Mouse (Mus musculus) heart, embryonic 16.5 days (tissue): Measurements from ENCODE around the gene Shd. TPM values are rescaled to one million over a fixed set of nuclear protein-coding genes. Genes with fewer than 3 reads are reported as not detected.

ENCODE experiments used
- ATAC-seq: fragments of 200-750 bp; cut with Nextera tagmentation; replicated peaks from 2 replicates; pipeline ENCODE4 v1.8.0; 2017; ENCODE audit warnings: moderate number of reproducible peaks; ENCODE audit not compliant: insufficient read depth, low FRiP score; ENCODE audit errors: extremely low read depth
- H3K27ac ChIP-seq: fragments of 300-500 bp; sonication (generic); 2 replicates; pipeline ENCODE4 v1.5.1; 2014; ENCODE audit warnings: mild to moderate bottlenecking, low read length, control low read depth, moderate library complexity
- H3K27me3 ChIP-seq: fragments of 300-500 bp; sonication (generic); 2 replicates; pipeline ENCODE4 v1.6.1; 2014; ENCODE audit warnings: low read length, mixed read lengths; ENCODE audit not compliant: control insufficient read depth, insufficient read depth
- H3K36me3 ChIP-seq: fragments of 300-500 bp; sonication (generic); 2 replicates; pipeline ENCODE4 v1.6.1; 2014; ENCODE audit not compliant: control insufficient read depth, insufficient read depth
- H3K4me1 ChIP-seq: fragments of 300-500 bp; sonication (generic); 2 replicates; pipeline ENCODE4 v1.6.1; 2014; ENCODE audit warnings: low read length, mixed read lengths; ENCODE audit not compliant: control insufficient read depth, insufficient read depth
- H3K4me2 ChIP-seq: fragments of 300-500 bp; sonication (generic); 2 replicates; pipeline ENCODE4 v1.6.1; 2014; ENCODE audit warnings: low read depth, mild to moderate bottlenecking, control low read depth, low read length
- H3K4me3 ChIP-seq: fragments of 300-500 bp; sonication (generic); 2 replicates; pipeline ENCODE4 v1.5.1; 2014; ENCODE audit warnings: mild to moderate bottlenecking, control low read depth, low read length
- H3K9ac ChIP-seq: fragments of 300-500 bp; sonication (generic); 2 replicates; pipeline ENCODE4 v1.6.1; 2014; ENCODE audit warnings: low read length, control low read depth
- H3K9me3 ChIP-seq: fragments of 300-500 bp; sonication (generic); replicated peaks from 2 replicates; pipeline ENCODE4 v1.6.1; 2016; ENCODE audit warnings: low read length; ENCODE audit not compliant: control insufficient read depth
- WGBS: fragments of 180-500 bp; shearing (Covaris S2); extraction: QIAGEN DNeasy Blood & Tissue Kit; methylation state at CpG from one replicate; pipeline ENCODE4 v1.1.7; 2014; 5-methylcytosine and 5-hydroxymethylcytosine counted together
- polyA plus RNA-seq: library from polyadenylated mRNA; unstranded; fragments of >200 nt; fragmentation: Nextera tagmentation; extraction: Ambion mirVana; gene quantifications from 2 replicates; pipeline ENCODE4 v1.2.1, GENCODE M21; 2015

Shd gene
- polyA plus RNA-seq, 1 experiment from 2014 or later, result 6.9 TPM

DNA sequence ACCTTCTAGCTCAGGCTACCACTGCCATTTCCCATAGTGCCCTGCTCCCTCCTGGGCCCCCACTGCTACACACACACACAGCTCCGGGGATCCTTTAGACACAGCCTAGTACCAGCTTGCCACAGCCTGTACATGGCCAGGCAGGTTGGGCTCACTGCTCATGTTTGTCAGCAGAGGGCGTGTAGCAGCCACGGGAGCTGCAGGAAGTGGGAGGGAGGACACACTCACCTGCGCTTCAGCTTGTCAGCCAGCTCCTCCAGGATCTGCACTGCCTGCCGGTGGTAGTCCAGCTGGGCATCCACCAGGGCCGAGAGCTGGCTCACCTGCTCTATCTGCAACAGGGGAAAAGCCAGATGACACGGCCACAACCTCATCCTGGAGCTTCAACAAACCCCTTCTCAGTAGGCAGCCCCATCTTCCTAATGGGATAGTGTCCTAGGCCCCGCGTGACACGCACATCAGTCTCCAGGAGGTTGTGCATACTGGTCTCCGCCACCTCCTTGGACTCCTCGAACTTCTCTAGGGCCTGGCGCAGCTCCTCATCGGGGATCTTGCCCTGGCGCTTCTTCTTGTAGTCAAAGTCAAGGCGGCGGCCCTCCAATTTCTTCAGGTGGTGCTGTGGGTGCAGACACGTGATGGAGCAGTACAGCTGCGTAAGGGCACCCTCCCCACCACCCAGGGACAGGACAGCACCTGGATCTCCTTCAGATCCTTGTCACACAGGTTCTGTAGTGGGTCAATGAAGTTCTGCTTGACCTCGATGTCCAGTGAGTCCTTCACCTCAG is 48.3 kb downstream of the Shd start:
- Histone ChIP-seq H3K27ac (no peak overlapping the region), H3K36me3 (peaks cover 37% of the 10 kb centered on the region), H3K4me2 (no peak overlapping the region), H3K4me1 (peaks cover 11% of the 10 kb centered on the region; the same call in 1 of the 2 replicates), H3K9me3 (no peaks in the 10 kb centered on the region), H3K9ac (no peak overlapping the region), H3K4me3 (no peak overlapping the region), H3K27me3 (no peaks in the 10 kb centered on the region)
- peak; percentile 19; the same call in 1 of the 2 replicates for ATAC-seq
- 70% methylated on average over 20 of the region's 20 CpGs for WGBS

DNA sequence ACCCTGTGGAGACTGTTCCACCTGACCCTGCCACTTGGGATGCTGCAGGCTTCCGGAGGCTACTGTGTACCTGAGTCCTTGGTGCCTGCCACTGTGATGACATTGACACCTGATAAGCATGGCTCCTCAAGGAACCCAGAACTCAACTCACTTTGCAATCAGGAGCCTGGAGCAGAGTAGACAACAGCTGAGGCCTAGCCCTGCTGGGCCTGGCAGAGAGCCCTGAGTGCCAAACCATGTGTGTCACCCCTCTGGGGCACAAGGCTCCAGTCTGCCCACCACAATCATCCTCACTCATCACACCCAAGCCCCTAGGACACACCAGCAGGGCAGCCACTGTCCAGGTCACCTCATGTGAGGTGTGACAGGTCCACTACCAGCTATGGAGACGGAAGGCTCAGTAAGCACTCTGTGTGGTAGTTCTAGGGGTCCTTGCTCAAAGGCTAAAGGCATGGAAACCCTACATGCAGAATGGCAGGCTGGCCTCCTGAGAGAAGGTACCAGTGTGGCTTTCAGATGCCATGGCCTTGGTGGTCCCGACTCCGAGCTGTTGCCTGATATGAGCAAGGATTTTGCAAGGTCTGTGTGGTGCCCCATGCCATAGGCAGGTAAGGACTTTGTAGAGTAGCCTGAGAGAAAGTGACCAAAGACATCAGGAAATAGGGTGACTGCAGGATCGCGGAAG is 50.3 kb downstream of the Shd start:
- no peak for ATAC-seq
- Histone ChIP-seq H3K36me3 (peaks cover 26% of the 10 kb centered on the region), H3K9ac (no peak overlapping the region), H3K27ac (no peak overlapping the region), H3K9me3 (no peaks in the 10 kb centered on the region), H3K4me2 (no peak overlapping the region), H3K4me1 (peaks cover 26% of the 10 kb centered on the region), H3K4me3 (no peak overlapping the region), H3K27me3 (no peaks in the 10 kb centered on the region)
- WGBS, result 84% methylated on average over 6 of the region's 6 CpGs

DNA sequence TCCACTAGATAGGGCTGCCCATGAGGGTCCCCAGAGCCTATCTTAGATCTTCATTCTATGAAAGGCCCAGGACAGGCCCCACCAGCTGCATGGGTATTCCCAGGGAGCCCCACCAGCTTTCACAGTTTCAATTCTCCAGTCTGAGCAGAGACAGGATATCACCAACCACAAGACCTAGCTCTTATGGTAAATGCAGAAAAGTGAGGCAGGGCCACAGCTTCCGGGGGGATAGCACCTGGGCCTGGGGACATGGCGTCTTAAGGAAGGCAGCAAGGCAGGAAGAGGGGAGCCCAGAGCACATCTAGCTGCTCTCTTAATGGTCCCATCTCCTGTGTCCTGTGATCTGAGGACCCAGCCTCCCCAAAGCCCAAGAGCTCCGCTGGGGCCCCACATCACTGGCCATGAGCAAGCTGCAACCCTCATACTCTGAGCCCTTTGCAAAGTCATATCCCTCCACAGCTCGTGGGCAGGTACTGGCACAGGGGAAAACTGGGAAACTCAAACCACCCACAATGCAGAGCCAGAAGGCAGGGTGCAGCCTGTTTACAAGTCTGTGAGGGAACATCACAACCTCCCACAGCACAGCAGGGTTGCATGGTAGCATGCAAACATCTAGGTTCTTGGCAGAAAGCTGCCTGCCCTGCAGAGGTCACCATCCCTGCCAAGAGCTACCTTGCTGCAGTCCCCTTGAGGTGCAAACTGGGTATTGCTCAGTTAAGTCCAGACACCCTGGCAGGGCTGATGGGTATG is 51.1 kb downstream of the Shd start:
- Histone ChIP-seq H3K9me3 (no peaks in the 10 kb centered on the region), H3K27ac (peak overlapping the region; percentile 31; the same call in 1 of the 2 replicates), H3K4me2 (no peak overlapping the region), H3K36me3 (peaks cover 18% of the 10 kb centered on the region), H3K4me3 (no peak overlapping the region), H3K27me3 (no peaks in the 10 kb centered on the region), H3K9ac (no peak overlapping the region), H3K4me1 (peaks cover 33% of the 10 kb centered on the region)
- no peak for ATAC-seq
- whole genome bisulfite sequencing, result 82% methylated on average over 4 of the region's 4 CpGs

DNA sequence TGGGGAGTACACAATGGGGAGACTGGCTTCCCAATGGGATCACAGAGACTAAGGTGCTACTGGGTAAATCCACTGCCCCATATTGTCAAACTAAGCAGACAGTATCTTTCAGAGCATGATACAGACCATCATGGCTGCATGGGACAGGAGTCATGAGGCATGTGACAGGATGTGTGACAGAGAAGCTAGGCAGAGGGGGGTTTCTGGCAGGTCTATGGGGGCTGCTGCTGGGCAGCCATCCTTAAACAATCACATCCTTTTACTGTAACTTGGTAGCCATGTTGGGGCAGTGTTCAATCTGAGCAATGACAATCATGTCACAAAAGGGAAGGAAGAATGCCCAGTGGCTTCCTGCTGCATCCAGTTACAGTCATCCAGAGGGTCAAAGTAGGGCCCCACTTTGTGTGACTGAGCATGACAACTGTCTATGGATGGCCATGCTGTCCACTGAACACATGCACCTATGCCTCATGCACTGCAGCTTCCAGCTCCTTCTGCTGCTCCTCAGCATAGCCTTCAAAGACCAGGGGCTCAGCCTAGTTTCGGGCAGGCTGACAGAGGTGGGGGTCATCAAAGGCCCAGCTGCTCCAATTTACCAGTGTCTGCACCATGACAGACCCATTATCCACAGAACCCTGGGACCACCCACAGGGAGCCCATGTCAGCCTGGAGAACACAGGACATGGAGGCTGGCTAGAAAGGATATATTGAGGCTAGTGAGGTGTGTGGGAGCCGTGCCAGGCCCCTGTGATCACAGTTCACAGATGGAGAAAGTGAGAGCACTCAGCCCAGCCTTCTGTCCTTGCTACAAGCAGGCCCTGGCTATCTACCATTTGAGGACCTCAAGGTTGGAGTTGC is 52.1 kb downstream of the Shd start:
- Histone ChIP-seq H3K9me3 (no peaks in the 10 kb centered on the region), H3K4me3 (no peak overlapping the region), H3K36me3 (peaks cover 11% of the 10 kb centered on the region), H3K4me1 (peaks cover 42% of the 10 kb centered on the region), H3K27me3 (no peaks in the 10 kb centered on the region), H3K4me2 (no peak overlapping the region), H3K27ac (no peak overlapping the region), H3K9ac (no peak overlapping the region)
- WGBS, result 77% methylated on average over 2 of the region's 2 CpGs
- ATAC-seq, result no peak

DNA sequence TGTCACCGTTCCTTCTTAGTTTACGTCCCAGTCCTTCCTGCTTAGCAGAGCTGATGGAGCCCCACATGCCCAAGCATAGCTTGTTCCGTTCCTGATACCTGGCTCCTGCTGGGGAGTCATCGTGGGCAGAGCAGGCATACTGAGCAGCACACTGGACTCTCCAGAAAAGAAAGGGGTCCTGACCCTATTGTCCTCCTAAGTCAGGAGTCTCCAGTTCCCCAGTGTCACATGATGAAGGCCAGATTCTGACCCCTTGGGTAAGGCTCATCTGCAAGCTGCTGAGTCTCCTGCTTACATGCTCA is 52.7 kb downstream of the Shd start:
- Histone ChIP-seq H3K27ac (no peak overlapping the region), H3K4me3 (no peak overlapping the region), H3K36me3 (peaks cover 6% of the 10 kb centered on the region; the same call in 1 of the 2 replicates), H3K9ac (no peak overlapping the region), H3K4me1 (peaks cover 42% of the 10 kb centered on the region), H3K27me3 (no peaks in the 10 kb centered on the region), H3K4me2 (no peak overlapping the region), H3K9me3 (no peaks in the 10 kb centered on the region)
- ATAC-seq, result no peak
- WGBS, result 79% methylated on average over 4 of the region's 4 CpGs

DNA sequence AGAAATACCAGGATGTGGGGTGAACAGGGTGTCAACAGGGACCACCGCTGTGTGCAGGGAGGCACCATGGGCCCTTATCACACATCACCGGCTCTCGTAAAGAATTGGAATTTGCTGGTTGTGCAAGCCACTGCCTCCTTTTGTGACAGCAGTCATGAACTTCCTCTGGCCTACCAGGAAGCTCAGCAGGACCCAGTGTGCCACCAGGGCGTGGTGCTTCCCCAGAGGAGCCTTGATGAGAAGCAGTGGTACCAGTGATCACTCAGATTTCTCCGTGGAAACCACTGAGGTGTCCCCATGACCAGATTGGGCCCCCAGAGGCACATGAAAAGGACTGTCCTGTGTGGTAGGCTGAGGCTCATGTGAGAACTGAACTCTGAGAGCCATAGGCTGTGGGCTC is 53.1 kb downstream of the Shd start:
- ATAC-seq, result no peak
- Histone ChIP-seq H3K27me3 (no peaks in the 10 kb centered on the region), H3K4me2 (no peak overlapping the region), H3K4me1 (peaks cover 42% of the 10 kb centered on the region), H3K9ac (no peak overlapping the region), H3K36me3 (peaks cover 3% of the 10 kb centered on the region; the same call in 1 of the 2 replicates), H3K27ac (no peak overlapping the region), H3K9me3 (no peaks in the 10 kb centered on the region), H3K4me3 (no peak overlapping the region)
- 43% methylated on average over 5 of the region's 5 CpGs for WGBS

DNA sequence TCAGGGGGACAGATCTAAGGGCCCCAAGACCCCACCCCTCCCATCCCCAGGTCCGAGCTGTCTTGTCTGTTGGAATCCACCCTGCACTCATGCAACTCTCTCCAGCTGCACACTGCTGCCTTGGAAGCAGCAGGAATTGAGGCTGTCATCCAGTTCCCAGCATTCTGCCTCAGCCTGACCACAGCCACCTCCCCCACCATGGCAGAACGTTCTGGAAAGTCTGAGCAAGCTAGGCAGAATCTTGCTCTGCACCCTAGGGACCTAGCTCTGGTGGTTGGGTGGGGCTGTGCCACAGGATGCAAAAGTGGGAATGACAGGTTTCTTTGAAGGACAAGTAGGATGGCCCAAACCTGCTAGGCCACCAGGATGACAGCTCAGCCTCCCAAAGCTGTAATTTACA is 54.2 kb downstream of the Shd start:
- Histone ChIP-seq H3K4me3 (no peak overlapping the region), H3K4me2 (no peak overlapping the region), H3K4me1 (peaks cover 42% of the 10 kb centered on the region), H3K27me3 (no peaks in the 10 kb centered on the region), H3K9ac (no peak overlapping the region), H3K36me3 (no peaks in the 10 kb centered on the region), H3K9me3 (no peaks in the 10 kb centered on the region), H3K27ac (no peak overlapping the region; the same call in 1 of the 2 replicates)
- 38% methylated on average over 2 of the region's 2 CpGs for WGBS
- no peak for ATAC-seq

DNA sequence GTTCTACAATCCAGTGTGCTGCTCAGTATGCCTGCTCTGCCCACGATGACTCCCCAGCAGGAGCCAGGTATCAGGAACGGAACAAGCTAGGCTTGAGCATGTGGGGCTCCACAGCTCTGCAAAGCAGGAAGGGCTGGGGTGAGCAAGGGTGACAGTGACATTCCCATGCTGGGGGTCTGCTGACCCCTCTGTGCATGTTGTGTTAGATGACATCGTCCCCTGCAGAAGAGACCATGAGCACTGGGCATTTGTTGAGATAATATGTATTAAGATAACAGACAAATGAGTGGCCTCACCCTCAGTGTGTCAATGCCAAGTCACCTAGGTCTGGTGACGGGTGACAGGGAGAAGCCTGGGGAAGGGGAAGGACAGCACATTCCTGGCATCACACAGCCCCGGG is 54.7 kb downstream of the Shd start:
- peak overlapping the region; percentile 2; the same call in 1 of the 2 replicates for H3K27ac ChIP-seq

More for the DNA sequence above, 54.7 kb downstream of the Shd start:
- Histone ChIP-seq H3K36me3 (no peaks in the 10 kb centered on the region), H3K4me1 (peaks cover 42% of the 10 kb centered on the region), H3K27me3 (no peaks in the 10 kb centered on the region), H3K9me3 (no peaks in the 10 kb centered on the region), H3K9ac (no peak overlapping the region), H3K4me2 (no peak overlapping the region), H3K4me3 (no peak overlapping the region)
- WGBS, result 37% methylated on average over 5 of the region's 5 CpGs
- no peak for ATAC-seq
